Mouse (Mus musculus) neural tube, embryonic 12.5 days (tissue): ENCODE measurements at regions not wholly inside any gene's neighbourhood (a gene's known extent, or its start where the extent isn't known, plus 50 kb on each side); places are given as distances from the start of the nearest gene placed in this dataset.

Source experiments
- ATAC-seq: fragments of 200-750 bp; cut with Nextera tagmentation; 2 replicates; pipeline ENCODE4 v1.8.0; 2017; ENCODE audit warnings: low read depth, mild to moderate bottlenecking, moderate TSS enrichment, moderate library complexity; ENCODE audit not compliant: low FRiP score
- H3K27ac ChIP-seq: fragments of 300-500 bp; sonication (generic); 2 replicates; pipeline ENCODE4 v1.5.1; 2016
- H3K27me3 ChIP-seq: fragments of 300-500 bp; sonication (generic); replicated peaks from 2 replicates; pipeline ENCODE4 v1.6.1; 2016; ENCODE audit warnings: mild to moderate bottlenecking
- H3K36me3 ChIP-seq: fragments of 300-500 bp; sonication (generic); 2 replicates; pipeline ENCODE4 v1.6.1; 2016; ENCODE audit warnings: mild to moderate bottlenecking
- H3K4me1 ChIP-seq: fragments of 300-500 bp; sonication (generic); 2 replicates; pipeline ENCODE4 v1.6.1; 2016
- H3K4me2 ChIP-seq: fragments of 300-500 bp; sonication (generic); replicated peaks from 2 replicates; pipeline ENCODE4 v1.6.1; 2016; ENCODE audit warnings: mild to moderate bottlenecking
- H3K4me3 ChIP-seq: fragments of 300-500 bp; sonication (generic); 2 replicates; pipeline ENCODE4 v1.5.1; 2016
- H3K9ac ChIP-seq: fragments of 300-500 bp; sonication (generic); 2 replicates; pipeline ENCODE4 v1.6.1; 2016; ENCODE audit warnings: mild to moderate bottlenecking
- H3K9me3 ChIP-seq: fragments of 300-500 bp; sonication (generic); 2 replicates; pipeline ENCODE4 v1.6.1; 2016; ENCODE audit warnings: mild to moderate bottlenecking
- WGBS: fragments of 180-500 bp; shearing (Covaris S2); methylation state at CpG from one replicate; pipeline ENCODE4 v1.1.7; 2016; 5-methylcytosine and 5-hydroxymethylcytosine counted together

- no peak overlapping the region for H3K4me2 ChIP-seq
- H3K27ac ChIP-seq: no peak overlapping the region
- H3K9me3 ChIP-seq: 0 out of 2 replicates have a peak, but pooled peaks cover 4% of the 10 kb centered on the region
- H3K36me3 ChIP-seq: no peaks in the 10 kb centered on the region
- no peak overlapping the region for H3K9ac ChIP-seq
- ATAC-seq: no peak
- WGBS: 70% methylated on average over 4 of the region's 4 CpGs
- H3K27me3 ChIP-seq: peaks cover 12% of the 10 kb centered on the region; the same call in 1 of the 2 replicates
- H3K4me3 ChIP-seq: no peak overlapping the region
- H3K4me1 ChIP-seq: peaks cover 23% of the 10 kb centered on the region
Measured at GRCm38 (mm10) chr4:142767665-142768064, 445.1 kb downstream of the Prdm2 start.

- Histone ChIP-seq H3K9me3 (0 out of 2 replicates have a peak, but pooled peaks cover 4% of the 10 kb centered on the region), H3K4me1 (no peaks in the 10 kb centered on the region), H3K4me2 (no peak overlapping the region), H3K27ac (no peak overlapping the region), H3K27me3 (0 out of 2 replicates have a peak, but pooled peaks cover 7% of the 10 kb centered on the region), H3K4me3 (no peak overlapping the region), H3K9ac (no peak overlapping the region), H3K36me3 (no peaks in the 10 kb centered on the region)
- WGBS: 90% methylated on average over 8 of the region's 8 CpGs
- no peak for ATAC-seq
Measured at GRCm38 (mm10) chr4:142761577-142761976, 451.2 kb downstream of the Prdm2 start.

GRCm38 (mm10) chr4:142758102-142758501, 454.7 kb downstream of the Prdm2 start:
- Histone ChIP-seq H3K4me2 (no peak overlapping the region), H3K9ac (no peak overlapping the region), H3K27me3 (peaks cover 17% of the 10 kb centered on the region), H3K4me1 (no peaks in the 10 kb centered on the region), H3K4me3 (no peak overlapping the region), H3K9me3 (no peaks in the 10 kb centered on the region), H3K36me3 (no peaks in the 10 kb centered on the region), H3K27ac (no peak overlapping the region)
- ATAC-seq: no peak
- WGBS: 88% methylated on average over 3 of the region's 3 CpGs

- no peak overlapping the region for H3K4me2 ChIP-seq
- no peak for ATAC-seq
- no peak overlapping the region for H3K27ac ChIP-seq
- no peak overlapping the region for H3K9ac ChIP-seq
- no peaks in the 10 kb centered on the region for H3K36me3 ChIP-seq
- no peaks in the 10 kb centered on the region for H3K4me1 ChIP-seq
- H3K9me3 ChIP-seq: no peaks in the 10 kb centered on the region
- 67% methylated on average over 6 of the region's 6 CpGs for WGBS
- H3K27me3 ChIP-seq: peaks cover 21% of the 10 kb centered on the region
- H3K4me3 ChIP-seq: no peak overlapping the region
Measured at GRCm38 (mm10) chr4:142756332-142756731, 456.5 kb downstream of the Prdm2 start.

- Histone ChIP-seq H3K4me2 (no peak overlapping the region), H3K4me1 (0 out of 2 replicates have a peak, but pooled peaks cover 5% of the 10 kb centered on the region), H3K27ac (no peak overlapping the region), H3K9me3 (no peaks in the 10 kb centered on the region), H3K9ac (no peak overlapping the region), H3K27me3 (peaks cover 18% of the 10 kb centered on the region), H3K36me3 (no peaks in the 10 kb centered on the region), H3K4me3 (no peak overlapping the region)
- WGBS: 31% methylated on average over 8 of the region's 8 CpGs
- 0 out of 2 replicates have a peak, but pooled peaks have one; percentile 37 for ATAC-seq
Measured at GRCm38 (mm10) chr4:142749918-142750317, 462.9 kb downstream of the Prdm2 start.

- Histone ChIP-seq H3K4me3 (no peak overlapping the region), H3K9me3 (no peaks in the 10 kb centered on the region), H3K9ac (no peak overlapping the region), H3K4me2 (no peak overlapping the region), H3K4me1 (no peaks in the 10 kb centered on the region), H3K36me3 (no peaks in the 10 kb centered on the region), H3K27me3 (no peaks in the 10 kb centered on the region), H3K27ac (no peak overlapping the region)
- no peak for ATAC-seq
- WGBS: 91% methylated on average over 4 of the region's 4 CpGs
Measured at GRCm38 (mm10) chr4:142723554-142723907, 484.3 kb upstream of the Kazn start.

GRCm38 (mm10) chr4:142722845-142723553, 483.8 kb upstream of the Kazn start:
- no peak overlapping the region for H3K4me3 ChIP-seq
- ATAC-seq: no peak
- H3K36me3 ChIP-seq: no peaks in the 10 kb centered on the region
- no peak overlapping the region for H3K4me2 ChIP-seq
- H3K27me3 ChIP-seq: no peaks in the 10 kb centered on the region
- no peak overlapping the region for H3K27ac ChIP-seq
- no peaks in the 10 kb centered on the region for H3K9me3 ChIP-seq
- 78% methylated on average over 3 of the region's 3 CpGs for WGBS
- no peak overlapping the region for H3K9ac ChIP-seq
- no peaks in the 10 kb centered on the region for H3K4me1 ChIP-seq

- H3K36me3 ChIP-seq: no peaks in the 10 kb centered on the region
- no peak overlapping the region for H3K4me3 ChIP-seq
- 87% methylated on average over 5 of the region's 5 CpGs for WGBS
- peaks cover 14% of the 10 kb centered on the region for H3K27me3 ChIP-seq
- ATAC-seq: no peak
- H3K4me1 ChIP-seq: no peaks in the 10 kb centered on the region
- H3K9me3 ChIP-seq: 0 out of 2 replicates have a peak, but pooled peaks cover 6% of the 10 kb centered on the region
- no peak overlapping the region for H3K4me2 ChIP-seq
- H3K9ac ChIP-seq: no peak overlapping the region
- H3K27ac ChIP-seq: no peak overlapping the region
Measured at GRCm38 (mm10) chr4:142701606-142702005, 462.4 kb upstream of the Kazn start.

GRCm38 (mm10) chr4:142694926-142695325, 455.7 kb upstream of the Kazn start:
- H3K4me1 ChIP-seq: no peaks in the 10 kb centered on the region
- 0 out of 2 replicates have a peak overlapping the region, but pooled peaks have one; percentile 7 for H3K4me2 ChIP-seq
- peaks cover 42% of the 10 kb centered on the region for H3K27me3 ChIP-seq
- H3K27ac ChIP-seq: no peak overlapping the region
- no peaks in the 10 kb centered on the region for H3K9me3 ChIP-seq
- no peaks in the 10 kb centered on the region for H3K36me3 ChIP-seq
- no peak overlapping the region for H3K4me3 ChIP-seq
- 40% methylated on average over 13 of the region's 13 CpGs for WGBS
- no peak overlapping the region for H3K9ac ChIP-seq
- ATAC-seq: no peak

GRCm38 (mm10) chr4:142688241-142688640, 449.0 kb upstream of the Kazn start:
- no peak overlapping the region for H3K27ac ChIP-seq
- no peak overlapping the region for H3K4me2 ChIP-seq
- 90% methylated on average over 6 of the region's 6 CpGs for WGBS

GRCm38 (mm10) chr4:142677426-142677825, 438.2 kb upstream of the Kazn start:
- Histone ChIP-seq H3K27me3 (no peaks in the 10 kb centered on the region), H3K4me2 (no peak overlapping the region), H3K27ac (no peak overlapping the region), H3K4me3 (no peak overlapping the region), H3K9ac (no peak overlapping the region), H3K4me1 (no peaks in the 10 kb centered on the region), H3K36me3 (no peaks in the 10 kb centered on the region), H3K9me3 (no peaks in the 10 kb centered on the region)
- no peak for ATAC-seq
- 93% methylated on average over 4 of the region's 4 CpGs for WGBS

More at GRCm38 (mm10) chr4:142688241-142688640, 449.0 kb upstream of the Kazn start:
- H3K27me3 ChIP-seq: peaks cover 18% of the 10 kb centered on the region
- no peak overlapping the region for H3K4me3 ChIP-seq
- no peak overlapping the region for H3K9ac ChIP-seq
- ATAC-seq: no peak
- H3K4me1 ChIP-seq: no peaks in the 10 kb centered on the region
- no peaks in the 10 kb centered on the region for H3K36me3 ChIP-seq
- H3K9me3 ChIP-seq: peaks cover 5% of the 10 kb centered on the region; the same call in 1 of the 2 replicates

GRCm38 (mm10) chr4:142674641-142675465, 435.7 kb upstream of the Kazn start:
- no peak overlapping the region for H3K4me3 ChIP-seq
- no peak overlapping the region for H3K9ac ChIP-seq
- H3K4me1 ChIP-seq: no peaks in the 10 kb centered on the region
- H3K27ac ChIP-seq: no peak overlapping the region
- no peaks in the 10 kb centered on the region for H3K9me3 ChIP-seq
- no peaks in the 10 kb centered on the region for H3K36me3 ChIP-seq
- WGBS: 78% methylated on average over 22 of the region's 22 CpGs
- no peaks in the 10 kb centered on the region for H3K27me3 ChIP-seq
- H3K4me2 ChIP-seq: no peak overlapping the region
- no peak for ATAC-seq
